Mouse (Mus musculus) brain, embryonic 14.5 days (tissue): ENCODE measurements around the gene Grcc10.

Experiments
- CTCF ChIP-seq: fragments of 200-500 bp; IDR thresholded peaks from 2 replicates; pipeline ENCODE4 v1.5.1; 2012; ENCODE audit warnings: inconsistent platforms, mild to moderate bottlenecking, moderate library complexity, borderline replicate concordance; ENCODE audit not compliant: insufficient read depth, insufficient read length; ENCODE audit errors: extremely low read depth
- POLR2A ChIP-seq: fragments of 200-500 bp; IDR thresholded peaks from 2 replicates; pipeline ENCODE4 v1.6.1; 2012; ENCODE audit warnings: mild to moderate bottlenecking, inconsistent platforms, borderline replicate concordance; ENCODE audit not compliant: poor library complexity, insufficient read depth, insufficient read length, severe bottlenecking; ENCODE audit errors: extremely low read depth

GRCm38 (mm10) chr6:124704417-124704816 lies 36.8 kb downstream of the Grcc10 start:
- TF ChIP-seq POLR2A (no peak), CTCF (no peak)
